Comparison of ENCODE assay signal across 15 mouse cellular contexts in the genomic region with DNA sequence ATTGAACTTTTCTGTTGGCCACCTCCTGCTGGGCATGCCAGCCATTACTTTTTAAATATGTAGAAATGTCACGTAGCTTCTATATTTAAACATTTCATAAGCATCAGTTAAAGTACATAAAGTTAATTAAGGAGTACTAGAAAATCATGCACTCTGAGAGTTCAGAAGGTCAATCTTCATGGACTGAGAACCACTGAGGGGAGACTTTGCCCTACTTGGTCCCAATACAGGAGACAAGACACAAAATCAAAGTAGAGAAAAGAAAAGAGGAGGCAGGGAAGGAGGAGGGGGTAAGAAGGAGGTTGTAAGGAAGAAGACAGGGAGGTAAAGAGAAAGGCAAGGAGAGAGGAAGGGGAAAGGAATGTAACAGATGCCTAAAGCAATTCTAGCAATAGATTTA.
"Had no signal": no experiment of that assay in that cellular context is flagged by ENCODE, and none has a peak within 500 bp of the region (broad histone marks: within the 10 kb centered on the region; RNA-seq: fewer than 3 reads in every experiment).

No protein-coding gene starts in this region.

- H3K4me2 ChIP-seq: neural tube, embryonic 13.5 days; neural tube, embryonic 15.5 days; stomach, embryonic 15.5 days had no signal

- H3K36me3 ChIP-seq: neural tube, embryonic 13.5 days; neural tube, embryonic 15.5 days; stomach, embryonic 15.5 days had no signal

- H3K9ac ChIP-seq: neural tube, embryonic 13.5 days; neural tube, embryonic 15.5 days; stomach, embryonic 15.5 days had no signal

- DNase-seq: retina, postnatal 1 day; right cerebral cortex, postnatal 14 days; right cerebral cortex, postnatal 25 days; right cerebral cortex, postnatal 4 days; spleen, adult 18-20 months; thymus, adult 18-20 months; thymus, adult 2 months; thymus, postnatal 14 days; thymus, postnatal 25 days; thymus, postnatal 36 days; thymus, postnatal 4 days had no signal

- H3K9me3 ChIP-seq: neural tube, embryonic 13.5 days; neural tube, embryonic 15.5 days; stomach, embryonic 15.5 days had no signal

- H3K27ac ChIP-seq: neural tube, embryonic 13.5 days; neural tube, embryonic 15.5 days; stomach, embryonic 15.5 days; stomach, postnatal 0 days had no signal

- H3K4me1 ChIP-seq: neural tube, embryonic 13.5 days; neural tube, embryonic 15.5 days; stomach, embryonic 15.5 days had no signal

- H3K4me3 ChIP-seq: neural tube, embryonic 13.5 days; neural tube, embryonic 15.5 days; stomach, embryonic 15.5 days had no signal

- H3K27me3 ChIP-seq: neural tube, embryonic 13.5 days; neural tube, embryonic 15.5 days; stomach, embryonic 15.5 days had no signal
